Mouse (Mus musculus): ENCODE data around the gene Trib3. TPM values are rescaled to one million over a fixed set of nuclear protein-coding genes. Genes with fewer than 3 reads are reported as not detected.
"Not testable (repeated sequence)": the region's sequence is repeated elsewhere in the genome, so short reads cannot be mapped to it uniquely, and the experiment has no call there.

Gene Trib3
- total RNA-seq, 2 experiments from 2014 or later: 0.30 to 0.58 TPM

GRCm38 (mm10) chr2:152313926-152314325, 29.9 kb downstream of the Trib3 start:
- no peak for DNase-seq (ENCODE audit: low spot score in 2 of 2)

GRCm38 (mm10) chr2:152312996-152313395, 30.8 kb downstream of the Trib3 start:
- DNase-seq (ENCODE audit: low spot score in 2 of 2): no peak

- DNase-seq (ENCODE audit: low spot score in 2 of 2): no peak
Observed at GRCm38 (mm10) chr2:152307186-152307585, 36.6 kb downstream of the Trib3 start.

- DNase-seq (ENCODE audit: low spot score in 2 of 2): no peak
Observed at GRCm38 (mm10) chr2:152305480-152305879, 38.4 kb downstream of the Trib3 start.

- no peak for DNase-seq (ENCODE audit: low spot score in 2 of 2)
Observed at GRCm38 (mm10) chr2:152303781-152304180, 40.1 kb downstream of the Trib3 start.

GRCm38 (mm10) chr2:152302862-152303261, 41.0 kb downstream of the Trib3 start:
- DNase-seq (ENCODE audit: low spot score in 2 of 2): no peak

GRCm38 (mm10) chr2:152294541-152294940, 49.3 kb downstream of the Trib3 start:
- no peak for DNase-seq (ENCODE audit: low spot score in 2 of 2)

GRCm38 (mm10) chr2:152293727-152294475, 49.9 kb downstream of the Trib3 start, which contains the start of gene Tbc1d20:
TSS of gene Tbc1d20 (plus strand) at chr2:152293828.
- peak; percentile 83 to 91 for DNase-seq (ENCODE audit: low spot score in 2 of 2)

- DNase-seq (ENCODE audit: low spot score in 2 of 2): no peak
Observed at GRCm38 (mm10) chr2:152293179-152293726, 50.6 kb downstream of the Trib3 start.

- no peak for DNase-seq (ENCODE audit: low spot score in 2 of 2)
Observed at GRCm38 (mm10) chr2:152292475-152292874, 51.4 kb downstream of the Trib3 start.

- DNase-seq (ENCODE audit: low spot score in 2 of 2): not testable (repeated sequence)
Observed at GRCm38 (mm10) chr2:152289623-152290022, 54.2 kb downstream of the Trib3 start.

GRCm38 (mm10) chr2:152288046-152288445, 55.8 kb downstream of the Trib3 start:
- no peak for DNase-seq (ENCODE audit: low spot score in 2 of 2)

GRCm38 (mm10) chr2:152287560-152287959, 56.3 kb downstream of the Trib3 start:
- DNase-seq (ENCODE audit: low spot score in 2 of 2): no peak

Other genes starting within 250 kb of the Trib3 start
- 10 to 100 TPM; 40.4 to 43.0 TPM for gene Srxn1, start 238.5 kb downstream of the Trib3 start, total RNA-seq (2021)
- 1 to 10 TPM; 3.0 to 3.4 TPM for gene Tcf15, start 200.5 kb downstream of the Trib3 start, total RNA-seq (2021)
- 100 to 1,000 TPM; 112 to 127 TPM for gene Csnk2a1, start 117.2 kb downstream of the Trib3 start, total RNA-seq (2021)
- gene Tbc1d20, start 50.2 kb downstream of the Trib3 start, total RNA-seq (2021): 10 to 100 TPM; 47.6 to 52.3 TPM
- 100 to 1,000 TPM; 101 to 102 TPM for gene Rbck1, start 11.4 kb downstream of the Trib3 start, total RNA-seq (2021)
- gene Nrsn2, start 32.6 kb upstream of the Trib3 start, total RNA-seq (2021): 10 to 100 TPM; 35.3 to 35.4 TPM
- gene Sox12, start 54.0 kb upstream of the Trib3 start, total RNA-seq (2021): 10 to 100 TPM; 37.5 to 38.1 TPM
- 10 to 100 TPM in 1 of 2 experiments, 1 to 10 TPM in 1; 9.9 to 12.1 TPM for gene Zcchc3, start 71.0 kb upstream of the Trib3 start, total RNA-seq (2021)
- gene 6820408C15Rik, start 71.6 kb upstream of the Trib3 start, total RNA-seq (2021): 1 to 10 TPM; 3.5 to 4.3 TPM
- not detected for gene Defb23, start 120.6 kb upstream of the Trib3 start, total RNA-seq (2021)
- not detected for gene Defb20, start 133.0 kb upstream of the Trib3 start, total RNA-seq (2021)
- gene Defb22, start 146.1 kb upstream of the Trib3 start, total RNA-seq (2021): not detected
- not detected for gene Defb26, start 167.7 kb upstream of the Trib3 start, total RNA-seq (2021)
- not detected for gene Defb28, start 174.2 kb upstream of the Trib3 start, total RNA-seq (2021)
- gene Defb29, start 196.1 kb upstream of the Trib3 start, total RNA-seq (2021): not detected
- gene Gm17416, start 225.3 kb upstream of the Trib3 start, total RNA-seq (2021): not detected
- not detected for gene Defb21, start 228.7 kb upstream of the Trib3 start, total RNA-seq (2021)
- not detected for gene Defb19, start 236.3 kb upstream of the Trib3 start, total RNA-seq (2021)